Mouse (Mus musculus) MEL (cell line): ENCODE measurements at regions not wholly inside any gene's neighbourhood (a gene's known extent, or its start where the extent isn't known, plus 50 kb on each side); places are given as distances from the start of the nearest gene placed in this dataset.

Experiments
- DNase-seq: peaks from one replicate; pipeline ENCODE4 v3.0.0; 2011; ENCODE audit warnings: low read depth, low spot score
- H3K27ac ChIP-seq: 2 replicates; pipeline ENCODE4 v1.5.1; 2012; ENCODE audit warnings: low read depth, mild to moderate bottlenecking, control low read depth, low read length, moderate library complexity; ENCODE audit not compliant: control insufficient read depth
- H3K27me3 ChIP-seq, 2 experiments: fragments of 150-350 bp in 1 of 2; sonication (generic) in 1 of 2; 2 replicates each; pipeline ENCODE4 v1.6.1; 2012; ENCODE audit warnings: low read length in 2 of 2, mild to moderate bottlenecking in 2 of 2, improper control_type of control experiment in 1 of 2, moderate library complexity in 1 of 2; ENCODE audit not compliant: insufficient read depth in 2 of 2, control insufficient read depth in 1 of 2
- H3K36me3 ChIP-seq, 2 experiments: 2 replicates each; pipeline ENCODE4 v1.6.1; 2012 to 2014; ENCODE audit warnings: low read length in 2 of 2, improper control_type of control experiment in 1 of 2, inconsistent platforms in 1 of 2, mild to moderate bottlenecking in 1 of 2; ENCODE audit not compliant: insufficient read depth in 2 of 2, control insufficient read depth in 1 of 2
- H3K4me1 ChIP-seq, 2 experiments: fragments of 150-350 bp in 1 of 2; sonication (generic) in 1 of 2; 2 replicates each; pipeline ENCODE4 v1.6.1; 2012; ENCODE audit warnings: low read length in 2 of 2, improper control_type of control experiment in 1 of 2, mild to moderate bottlenecking in 1 of 2; ENCODE audit not compliant: insufficient read depth in 2 of 2, control insufficient read depth in 1 of 2
- H3K4me3 ChIP-seq, 2 experiments: fragments of 150-350 bp in 1 of 2; sonication (generic) in 1 of 2; 2 replicates each; pipeline ENCODE4 v1.5.1; 2012; ENCODE audit warnings: low read depth in 2 of 2, low read length in 2 of 2, mild to moderate bottlenecking in 2 of 2, moderate library complexity in 2 of 2, control low read depth in 1 of 2, improper control_type of control experiment in 1 of 2; ENCODE audit not compliant: control insufficient read depth in 1 of 2, insufficient read depth in 1 of 2
- H3K79me2 ChIP-seq: 2 replicates; pipeline ENCODE4 v1.6.1; 2012; ENCODE audit warnings: mild to moderate bottlenecking, low read length, moderate library complexity; ENCODE audit not compliant: control insufficient read depth, poor library complexity, insufficient read depth
- H3K9ac ChIP-seq: 2 replicates; pipeline ENCODE4 v1.6.1; 2012; ENCODE audit warnings: low read depth, mild to moderate bottlenecking, control low read depth, low read length, moderate library complexity; ENCODE audit not compliant: control insufficient read depth, poor library complexity, severe bottlenecking
- H3K9me3 ChIP-seq: fragments of 150-350 bp; sonication (generic); replicated peaks from 2 replicates; pipeline ENCODE4 v1.6.1; 2012; ENCODE audit warnings: mild to moderate bottlenecking, low read length, improper control_type of control experiment, moderate library complexity; ENCODE audit not compliant: insufficient read depth
- BHLHE40 ChIP-seq: IDR thresholded peaks from 2 replicates; pipeline ENCODE4 v1.6.1; 2012; ENCODE audit warnings: low read depth, mild to moderate bottlenecking, inconsistent platforms, low read length, improper control_type of control experiment, borderline replicate concordance
- CHD2 ChIP-seq: IDR thresholded peaks from 2 replicates; pipeline ENCODE4 v1.6.1; 2011; ENCODE audit warnings: low read length, improper control_type of control experiment
- E2F4 ChIP-seq: IDR thresholded peaks from 2 replicates; pipeline ENCODE4 v1.6.1; 2011; ENCODE audit warnings: low read depth, low read length, improper control_type of control experiment, borderline replicate concordance
- ETS1 ChIP-seq: IDR thresholded peaks from 2 replicates; pipeline ENCODE4 v1.6.1; 2012; ENCODE audit warnings: low read depth, mild to moderate bottlenecking, inconsistent platforms, low read length, improper control_type of control experiment, moderate library complexity
- GABPA ChIP-seq: IDR thresholded peaks from 2 replicates; pipeline ENCODE4 v1.6.1; 2012; ENCODE audit warnings: low read depth, mild to moderate bottlenecking, inconsistent platforms, low read length, improper control_type of control experiment, moderate library complexity
- JUND ChIP-seq: IDR thresholded peaks from 2 replicates; pipeline ENCODE4 v1.6.1; 2011; ENCODE audit warnings: low read depth, mild to moderate bottlenecking, improper control_type of control experiment, low read length
- KAT2A ChIP-seq: conservative IDR thresholded peaks from 2 replicates; pipeline ENCODE4 v1.6.1; 2012; ENCODE audit warnings: low read depth, low read length, improper control_type of control experiment, inconsistent platforms
- MAFK ChIP-seq: IDR thresholded peaks from 2 replicates; pipeline ENCODE4 v1.6.1; 2011; ENCODE audit warnings: low read depth, mild to moderate bottlenecking, low read length, improper control_type of control experiment, borderline replicate concordance
- MAX ChIP-seq: IDR thresholded peaks from 2 replicates; pipeline ENCODE4 v1.6.1; 2011; ENCODE audit warnings: low read length, improper control_type of control experiment
- MAZ ChIP-seq: IDR thresholded peaks from 2 replicates; pipeline ENCODE4 v1.6.1; 2012; ENCODE audit warnings: low read depth, mild to moderate bottlenecking, inconsistent platforms, low read length, improper control_type of control experiment
- MXI1 ChIP-seq: IDR thresholded peaks from 2 replicates; pipeline ENCODE4 v1.6.1; 2011; ENCODE audit warnings: mild to moderate bottlenecking, low read depth, low read length, improper control_type of control experiment
- MYB ChIP-seq: IDR thresholded peaks from 2 replicates; pipeline ENCODE4 v1.6.1; 2011; ENCODE audit warnings: mild to moderate bottlenecking, low read depth, low read length, improper control_type of control experiment
- MYC ChIP-seq: IDR thresholded peaks from 2 replicates; pipeline ENCODE4 v1.6.1; 2011; ENCODE audit warnings: low read depth, mild to moderate bottlenecking, low read length, improper control_type of control experiment, moderate library complexity
- NELFE ChIP-seq: IDR thresholded peaks from 2 replicates; pipeline ENCODE4 v1.6.1; 2011; ENCODE audit warnings: low read depth, low read length, improper control_type of control experiment
- POLR2A ChIP-seq, 2 experiments: IDR thresholded peaks; 2 replicates each; pipeline ENCODE4 v1.6.1; 2011 to 2012; ENCODE audit warnings: low read length in 2 of 2, mild to moderate bottlenecking in 2 of 2, control low read depth in 1 of 2, improper control_type of control experiment in 1 of 2, low read depth in 1 of 2, moderate library complexity in 1 of 2; ENCODE audit not compliant: control insufficient read depth in 1 of 2, insufficient read depth in 1 of 2, poor library complexity in 1 of 2
- POLR2AphosphoS2 ChIP-seq: IDR thresholded peaks from 2 replicates; pipeline ENCODE4 v1.6.1; 2011; ENCODE audit warnings: low read length, improper control_type of control experiment
- RAD21 ChIP-seq: IDR thresholded peaks from 2 replicates; pipeline ENCODE4 v1.6.1; 2011; ENCODE audit warnings: mild to moderate bottlenecking, low read depth, low read length, improper control_type of control experiment
- RCOR1 ChIP-seq: IDR thresholded peaks from 2 replicates; pipeline ENCODE4 v1.6.1; 2012; ENCODE audit warnings: low read depth, mild to moderate bottlenecking, inconsistent platforms, low read length, improper control_type of control experiment
- SIN3A ChIP-seq: IDR thresholded peaks from 2 replicates; pipeline ENCODE4 v1.6.1; 2012; ENCODE audit warnings: low read length, improper control_type of control experiment, inconsistent platforms
- SMC3 ChIP-seq: IDR thresholded peaks from 2 replicates; pipeline ENCODE4 v1.6.1; 2011; ENCODE audit warnings: low read depth, low read length, improper control_type of control experiment
- TBP ChIP-seq: IDR thresholded peaks from 2 replicates; pipeline ENCODE4 v1.8.0; 2011; ENCODE audit warnings: low read depth, low read length, improper control_type of control experiment
- ZC3H11A ChIP-seq: IDR thresholded peaks from 2 replicates; pipeline ENCODE4 v1.6.1; 2012; ENCODE audit warnings: low read depth, mild to moderate bottlenecking, inconsistent platforms, low read length, improper control_type of control experiment
- ZKSCAN1 ChIP-seq: IDR thresholded peaks from 2 replicates; pipeline ENCODE4 v1.6.1; 2012; ENCODE audit warnings: low read depth, mild to moderate bottlenecking, inconsistent platforms, low read length, improper control_type of control experiment, moderate library complexity
- ZMIZ1 ChIP-seq: IDR thresholded peaks from 2 replicates; pipeline ENCODE4 v1.6.1; 2012; ENCODE audit warnings: low read depth, mild to moderate bottlenecking, inconsistent platforms, low read length, improper control_type of control experiment, moderate library complexity
- ZNF384 ChIP-seq: IDR thresholded peaks from 2 replicates; pipeline ENCODE4 v1.6.1; 2012; ENCODE audit warnings: low read depth, mild to moderate bottlenecking, inconsistent platforms, low read length, improper control_type of control experiment

- TF ChIP-seq BHLHE40, result no peak
- TF ChIP-seq MAX, result no peak
Measured at GRCm38 (mm10) chr13:101305695-101306413, 462.2 kb downstream of the Pik3r1 start (continued).

- TF ChIP-seq KAT2A (no peak), MAX (no peak), MYC (no peak), CHD2 (no peak), JUND (no peak), MYB (no peak), ZNF384 (no peak), ETS1 (no peak), E2F4 (no peak), GABPA (no peak), BHLHE40 (no peak)
- no peaks in the 10 kb centered on the region for H3K4me1 ChIP-seq
Measured at GRCm38 (mm10) chr13:101305063-101305462, 463.0 kb downstream of the Pik3r1 start.

GRCm38 (mm10) chr13:101301361-101301760 lies 466.7 kb downstream of the Pik3r1 start:
- Histone ChIP-seq H3K27me3 (no peaks in the 10 kb centered on the region; a peak in 1 of 4 replicates), H3K9ac (no peak overlapping the region), H3K4me3 (no peak overlapping the region), H3K9me3 (no peaks in the 10 kb centered on the region), H3K36me3 (no peaks in the 10 kb centered on the region), H3K27ac (no peak overlapping the region), H3K4me1 (no peaks in the 10 kb centered on the region), H3K79me2 (no peaks in the 10 kb centered on the region)
- DNase-seq, result no peak
- TF ChIP-seq RAD21 (no peak), MYC (no peak), ZNF384 (no peak), SIN3A (no peak)

More at GRCm38 (mm10) chr13:101305063-101305462, 463.0 kb downstream of the Pik3r1 start:
- no peak overlapping the region for H3K27ac ChIP-seq
- no peaks in the 10 kb centered on the region for H3K36me3 ChIP-seq
- H3K9me3 ChIP-seq, result no peaks in the 10 kb centered on the region
- H3K4me3 ChIP-seq, result no peak overlapping the region
- H3K9ac ChIP-seq, result no peak overlapping the region
- no peaks in the 10 kb centered on the region for H3K79me2 ChIP-seq
- no peaks in the 10 kb centered on the region for H3K27me3 ChIP-seq
- DNase-seq, result no peak

- no peaks in the 10 kb centered on the region for H3K9me3 ChIP-seq
- TF ChIP-seq NELFE (no peak), ZKSCAN1 (no peak), MXI1 (no peak), JUND (no peak), POLR2A (IDR thresholded peaks at IDR 0.05; ENCODE audit: control insufficient read depth in 1 of 2, insufficient read depth in 1 of 2, low read depth in 1 of 2, low read length in 2 of 2, poor library complexity in 1 of 2) (no peak), MAX (no peak), RCOR1 (no peak), TBP (no peak), RAD21 (no peak), POLR2AphosphoS2 (no peak), BHLHE40 (no peak), ZC3H11A (no peak), MAZ (no peak), MAFK (no peak), KAT2A (no peak), MYB (no peak), SMC3 (no peak), ZMIZ1 (no peak)
- H3K79me2 ChIP-seq, result no peaks in the 10 kb centered on the region
- no peaks in the 10 kb centered on the region for H3K27me3 ChIP-seq
- no peak for DNase-seq
- H3K27ac ChIP-seq, result no peak overlapping the region
- no peaks in the 10 kb centered on the region for H3K36me3 ChIP-seq
- H3K4me3 ChIP-seq, result no peak overlapping the region
- no peak overlapping the region for H3K9ac ChIP-seq
- no peaks in the 10 kb centered on the region for H3K4me1 ChIP-seq
Measured at GRCm38 (mm10) chr13:101289407-101289806, 456.2 kb upstream of the Slc30a5 start.
